ENCODE assay signal across 1 mouse cellular context in the genomic region with DNA sequence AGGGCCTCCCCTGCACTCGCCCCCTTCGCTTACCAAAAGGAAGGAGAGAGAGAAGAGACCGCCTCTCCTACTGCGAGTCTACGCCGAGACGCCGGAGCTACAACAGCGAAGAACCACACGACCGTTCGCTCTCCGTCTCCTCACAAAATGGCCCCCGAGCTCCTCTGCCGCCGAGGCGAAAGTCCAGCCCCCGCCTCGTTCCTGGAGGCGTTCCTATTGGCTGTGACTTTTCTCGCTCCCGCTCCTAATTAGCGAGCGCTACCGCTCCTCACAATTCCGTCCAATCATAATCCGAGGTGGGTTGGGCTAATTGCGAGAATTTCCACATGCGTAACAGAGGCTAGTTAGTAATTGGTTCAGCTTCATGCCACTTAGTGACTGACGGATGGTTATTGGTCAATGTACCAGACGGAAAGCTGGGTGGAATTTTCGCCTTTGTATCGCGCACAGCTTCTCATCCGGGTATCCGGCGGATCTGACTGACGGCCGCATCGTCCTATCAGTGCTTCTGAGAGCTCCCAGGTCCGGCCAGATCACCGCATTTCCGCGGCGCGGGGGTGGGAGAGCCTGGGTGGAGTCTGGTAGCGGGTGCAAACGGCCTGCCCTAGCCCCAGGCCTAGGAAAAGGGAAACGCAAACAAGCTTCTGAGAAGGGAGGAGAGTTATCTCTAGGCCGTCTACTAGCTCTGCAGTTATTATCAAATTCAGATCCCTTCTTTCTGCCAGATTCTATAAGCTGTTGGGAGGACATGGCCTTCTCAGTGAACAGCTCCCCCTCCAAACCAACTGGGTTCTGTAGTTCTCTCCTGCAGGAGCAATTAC.
A peak's percentile ranks its signal among the peaks of the same experiment; 100 is the strongest.
TF ChIP-seq lines count a peak whose summit lies in the region.

A gene (minus strand): TSS at position 173 of the 821 bp plus-strand sequence.

TF ChIP-seq in MEL, 35 proteins besides CTCF, POLR2A, EP300 and RAD21 (continued from another document):
- TF ChIP-seq GATA1 (IDR thresholded peaks at IDR 0.05; ENCODE audit: low read depth, low read length) (peak; percentile 45), USF2 (IDR thresholded peaks at IDR 0.05; ENCODE audit: borderline replicate concordance in 1 of 2, insufficient read depth in 1 of 2, low read depth in 1 of 2, low read length in 2 of 2) (no peak), MYB (IDR thresholded peaks at IDR 0.05; ENCODE audit: low read depth, low read length) (peak; percentile 62; the same call in 1 of the 2 replicates), JUND (IDR thresholded peaks at IDR 0.05; ENCODE audit: low read depth, low read length) (0 out of 2 replicates have a peak, but pooled peaks have one; percentile 55), MAZ (IDR thresholded peaks at IDR 0.05; ENCODE audit: low read depth, low read length) (peak; percentile 87), ETS1 (IDR thresholded peaks at IDR 0.05; ENCODE audit: low read depth, low read length) (peak; percentile 65), MXI1 (IDR thresholded peaks at IDR 0.05; ENCODE audit: low read depth, low read length) (peak; percentile 85), MYC (IDR thresholded peaks at IDR 0.05; ENCODE audit: low read depth, low read length) (peak; percentile 74)
